Mouse (Mus musculus) monocyte, adult 5-6 weeks (primary cell): ENCODE data around the gene Dlst. TPM values are rescaled to one million over a fixed set of nuclear protein-coding genes. Genes with fewer than 3 reads are reported as not detected.

Source experiments
- ATAC-seq: fragments of 153-309, 156-312 bp; replicated peaks from 2 replicates; pipeline ENCODE4 v1.8.0; 2017; ENCODE audit warnings: mild to moderate bottlenecking; ENCODE audit not compliant: low TSS enrichment, insufficient number of reproducible peaks, severe bottlenecking, poor library complexity, low FRiP score
- total RNA-seq: library from RNA; stranded (forward); fragments of 200-1000, 200-491, 200-594 nt; gene quantifications from 3 replicates; pipeline ENCODE4 v1.2.3, GENCODE M21; 2017

The Dlst gene
- 309 to 346 TPM (median 316 TPM) in 3 replicates for total RNA-seq

DNA sequence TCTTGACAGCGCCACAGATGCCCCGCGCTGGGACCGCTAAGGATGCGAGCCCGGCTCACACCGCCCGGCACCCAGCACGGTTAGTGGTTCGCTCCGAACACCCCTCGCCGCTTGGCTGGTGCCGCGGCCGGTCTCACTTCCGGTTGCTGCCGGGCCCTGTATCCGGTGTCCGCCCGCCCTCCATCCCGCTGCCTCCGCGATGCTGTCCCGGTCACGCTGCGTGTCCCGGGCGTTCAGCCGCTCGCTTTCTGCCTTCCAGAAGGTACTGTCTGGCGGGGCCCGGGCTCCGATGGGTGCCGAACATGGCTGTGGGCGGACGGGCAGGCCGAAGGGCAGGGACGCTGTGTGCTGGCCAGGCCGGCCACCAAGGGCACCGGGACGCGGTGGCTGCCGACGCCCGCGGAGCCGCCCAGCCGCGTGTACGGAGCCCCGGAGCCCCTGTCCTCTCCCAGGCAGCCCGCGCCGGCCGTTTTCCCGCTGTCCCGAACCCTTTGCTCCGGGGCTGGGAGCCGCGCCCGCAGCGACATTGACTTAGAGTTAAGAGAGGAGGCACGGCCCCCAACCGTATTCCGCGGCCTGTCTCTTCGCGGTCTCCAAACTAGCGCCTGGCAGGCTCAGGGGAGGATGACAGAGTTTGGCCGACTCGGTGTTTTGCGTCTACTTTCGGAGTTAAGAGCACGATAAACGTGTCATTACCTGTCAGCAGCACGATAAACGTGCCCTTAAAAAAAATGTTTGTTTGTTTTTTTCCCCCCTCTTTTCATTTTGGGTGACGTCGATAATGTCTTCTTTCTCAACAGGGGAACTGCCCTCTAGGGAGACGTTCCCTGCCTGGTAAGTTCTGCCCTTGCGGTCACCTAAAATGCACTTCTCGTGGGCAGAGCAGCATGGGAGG, at the start of gene Dlst, which contains the start of gene Prox2:
Gene Dlst, plus strand, starts transcription at position 136 of the 895 bp plus-strand sequence.
Gene Prox2, minus strand, starts transcription at position 62 of the 895 bp plus-strand sequence.
- peak; percentile 86 for ATAC-seq

DNA sequence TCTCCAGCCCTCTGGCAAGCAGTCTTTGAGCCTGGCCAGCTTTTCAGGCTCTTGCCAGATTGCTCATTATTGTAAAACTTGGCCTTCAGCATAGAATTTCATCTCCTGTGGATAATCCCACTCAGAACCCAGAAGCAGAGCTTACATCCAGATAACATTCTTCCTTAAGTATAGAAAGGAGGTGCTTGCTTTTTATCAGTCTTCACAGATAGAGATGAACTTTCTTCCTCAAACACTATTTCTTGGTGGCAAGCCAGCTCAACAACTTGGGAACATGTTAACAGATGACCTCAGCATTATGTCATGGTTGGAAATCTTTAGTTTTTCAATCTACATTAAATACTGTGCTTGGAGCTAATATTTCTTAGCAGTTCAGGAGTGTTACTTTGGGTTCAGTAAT, 39.6 kb upstream of the Dlst start:
- ATAC-seq = no peak

DNA sequence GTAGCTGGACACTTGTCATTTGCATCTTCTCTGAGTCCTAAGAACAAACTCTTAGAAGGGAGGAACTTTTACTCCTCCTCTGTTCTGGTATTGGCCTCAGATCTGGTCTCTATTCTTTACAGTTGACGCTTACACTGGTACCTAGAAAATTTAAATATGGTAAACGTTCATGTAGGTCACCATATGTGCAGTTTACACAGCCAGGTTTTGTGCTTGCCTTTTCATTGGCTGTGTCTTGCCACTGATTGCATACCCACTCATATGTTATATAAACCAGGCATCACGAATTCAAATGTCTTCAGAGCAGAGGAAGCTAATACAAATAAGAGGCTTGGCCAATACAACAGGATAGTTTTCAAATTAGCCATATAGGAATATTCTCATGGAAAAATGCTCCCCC, 33.5 kb upstream of the Dlst start:
- no peak for ATAC-seq

DNA sequence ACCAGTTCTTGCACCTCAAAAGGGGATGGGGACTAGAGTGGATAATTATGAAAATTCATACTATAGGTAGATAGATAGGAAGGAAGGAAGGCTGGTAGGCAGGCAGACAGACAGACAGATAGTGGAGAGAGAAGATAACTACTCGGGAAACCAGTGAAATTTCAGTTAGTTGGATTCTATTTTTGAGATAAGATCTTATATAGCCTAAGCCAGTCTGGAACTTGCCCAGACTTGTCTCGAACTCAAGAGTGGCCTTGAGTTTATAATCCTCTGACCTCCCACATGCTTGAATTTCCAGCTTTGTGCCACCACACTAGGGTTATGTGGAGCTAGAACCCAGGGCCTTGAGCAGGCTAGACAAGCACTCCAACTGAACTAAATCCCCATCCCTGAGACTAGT, 26.4 kb upstream of the Dlst start:
- ATAC-seq = no peak

DNA sequence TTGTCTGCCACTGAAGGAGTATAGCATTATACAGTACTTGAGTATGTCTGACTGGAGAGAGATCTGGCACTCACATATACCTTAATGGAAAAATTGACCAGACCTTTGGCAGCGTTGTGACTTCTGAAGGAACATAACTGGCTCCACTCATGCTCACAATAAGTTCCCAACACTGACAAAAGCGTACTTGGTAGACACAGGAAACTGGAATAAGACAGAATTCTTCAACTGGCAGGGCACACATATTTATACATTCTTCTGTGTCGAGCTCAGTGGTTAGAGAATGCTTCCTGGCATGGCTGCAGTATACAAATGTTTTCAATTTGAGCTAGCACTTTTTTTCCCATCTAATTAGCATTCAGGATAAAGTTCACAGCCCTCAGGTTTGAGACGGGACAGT, 25.7 kb upstream of the Dlst start:
- no peak for ATAC-seq

DNA sequence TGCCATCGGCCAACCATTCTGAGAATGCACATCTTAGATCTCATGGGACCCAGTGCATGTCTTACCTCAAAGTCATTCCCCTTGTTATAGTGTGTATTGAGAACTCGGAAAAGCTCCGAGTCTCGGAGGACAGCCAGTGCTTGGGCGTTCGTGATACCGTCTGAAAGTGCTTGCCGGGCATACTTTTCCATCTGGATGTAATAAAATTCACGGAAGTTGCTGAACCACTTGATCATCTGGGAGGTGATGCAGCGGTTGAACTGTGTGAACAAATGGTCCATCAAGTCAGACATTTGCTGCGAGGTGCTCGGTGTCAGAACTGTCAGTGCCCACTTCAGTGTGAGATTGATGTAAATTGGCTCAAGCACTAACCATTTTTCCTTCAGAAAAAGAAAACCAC, 22.8 kb upstream of the Dlst start:
- no peak for ATAC-seq

DNA sequence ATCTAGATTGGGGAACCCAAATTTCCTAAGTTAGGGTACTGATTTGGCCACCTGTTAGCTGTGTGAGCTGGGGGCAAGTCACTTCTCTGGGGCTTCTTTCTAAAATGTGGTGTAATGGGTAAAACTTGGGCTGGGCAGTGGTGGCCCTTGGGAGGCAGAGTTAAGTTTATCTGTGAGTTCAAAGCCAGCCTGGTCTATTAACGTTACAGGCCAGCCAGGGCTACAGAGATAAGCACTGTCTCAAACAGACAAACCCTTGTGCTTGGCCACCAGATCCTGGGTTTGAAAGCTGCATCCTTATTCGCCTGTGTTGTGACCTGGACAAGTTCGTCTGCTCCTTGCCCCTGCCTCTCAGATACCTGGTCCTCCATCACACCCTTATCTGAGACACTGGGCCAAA, 19.4 kb upstream of the Dlst start:
- no peak for ATAC-seq

DNA sequence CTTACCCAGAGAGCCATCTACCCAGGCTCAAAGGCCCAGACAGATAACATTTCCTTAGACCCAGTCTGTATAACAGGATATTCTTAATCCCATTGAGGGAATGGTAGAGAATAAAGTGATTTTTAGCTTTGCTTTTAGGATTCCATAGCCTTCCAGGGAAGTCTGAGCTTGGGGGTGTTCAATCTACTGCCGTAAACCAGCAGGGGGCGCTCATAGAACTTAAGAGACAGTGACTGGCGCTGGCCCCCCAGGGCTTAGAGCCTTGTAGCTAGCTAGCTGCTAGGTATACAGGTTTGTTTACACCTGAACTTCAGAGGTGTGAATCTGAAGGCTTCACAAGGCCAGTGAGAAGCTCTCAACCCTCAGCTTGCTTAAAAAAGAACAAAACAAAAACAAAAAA, 18.4 kb upstream of the Dlst start:
- no peak; the same call in 1 of the 2 replicates for ATAC-seq

DNA sequence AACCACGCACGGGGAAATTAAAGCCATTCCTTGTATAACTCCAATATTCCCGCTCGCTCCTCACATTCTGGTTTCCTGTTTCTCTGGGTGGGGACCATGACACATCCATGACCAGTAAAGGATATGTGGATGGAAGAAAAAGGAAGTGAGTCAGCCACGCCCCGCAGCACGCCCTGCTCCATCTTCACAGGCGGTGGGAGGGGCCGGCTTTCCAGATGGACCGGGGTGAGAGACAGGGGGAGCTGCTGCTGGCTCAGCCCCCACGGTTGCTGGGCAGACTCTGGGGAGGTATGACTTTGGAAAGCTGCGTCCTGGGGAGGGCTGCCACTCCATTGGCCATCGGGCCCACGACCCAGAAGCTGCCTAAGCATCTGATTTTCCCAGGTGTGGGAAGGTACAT, 16.6 kb upstream of the Dlst start:
- ATAC-seq = peak; percentile 52

DNA sequence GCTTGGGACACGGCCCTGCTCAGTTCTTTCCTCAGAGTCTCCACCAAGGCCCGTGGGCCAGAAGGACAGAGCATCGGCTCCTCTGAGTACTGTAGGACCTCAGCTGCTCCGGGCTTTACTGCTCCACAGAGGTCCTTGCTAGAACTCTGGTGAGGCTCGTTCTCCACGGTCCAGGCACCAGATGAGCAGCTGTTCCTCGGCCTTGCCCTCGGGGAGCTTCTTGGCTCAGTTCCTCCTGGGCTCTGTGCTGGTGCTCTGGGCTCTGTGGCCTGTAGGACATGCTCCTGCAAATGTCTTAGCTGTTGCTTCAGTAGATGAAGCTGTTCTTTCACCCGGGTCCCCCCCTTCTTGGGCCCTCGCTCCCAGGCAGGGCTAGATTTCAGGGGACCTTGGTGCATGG, 15.9 kb upstream of the Dlst start:
- ATAC-seq = no peak

DNA sequence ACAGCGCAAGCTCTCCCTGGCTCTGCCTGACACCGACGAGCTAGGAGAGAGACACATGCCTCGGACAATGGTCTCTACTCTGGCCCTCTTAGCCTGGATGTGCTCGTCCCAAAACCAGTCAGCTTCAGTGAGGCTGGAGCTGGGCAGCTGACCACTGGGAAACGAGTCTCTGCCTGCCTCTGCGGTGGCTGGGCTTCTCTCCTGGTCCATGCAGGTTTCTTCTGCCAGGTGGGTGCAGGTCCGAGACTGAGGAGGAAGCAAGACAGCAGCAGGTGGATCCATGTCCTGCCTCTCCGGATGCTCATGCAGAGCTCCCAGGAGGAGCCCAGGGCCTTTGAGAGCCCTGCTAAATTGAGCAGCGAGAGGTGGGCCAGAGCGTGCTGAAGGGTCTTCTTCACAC, 15.5 kb upstream of the Dlst start:
- no peak for ATAC-seq

DNA sequence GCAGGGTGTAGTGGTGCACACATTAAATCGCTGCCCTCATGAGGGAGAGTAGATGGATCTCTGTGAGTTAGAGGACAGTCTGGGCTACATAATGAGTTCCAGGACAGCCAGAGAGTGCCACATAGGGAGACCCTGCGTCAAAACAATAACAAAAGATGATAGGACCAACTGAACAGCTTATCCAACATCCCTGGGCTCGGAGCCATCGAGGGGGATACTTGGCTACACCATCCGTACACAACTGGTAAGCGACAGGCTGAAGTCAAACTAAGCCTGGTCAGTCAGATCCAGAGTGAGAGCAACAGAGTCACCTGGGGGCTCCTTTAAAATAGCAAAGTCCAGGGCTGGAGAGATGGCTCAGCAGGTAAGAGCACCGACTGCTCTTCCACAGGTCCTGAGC, 14.8 kb upstream of the Dlst start:
- ATAC-seq = no peak

DNA sequence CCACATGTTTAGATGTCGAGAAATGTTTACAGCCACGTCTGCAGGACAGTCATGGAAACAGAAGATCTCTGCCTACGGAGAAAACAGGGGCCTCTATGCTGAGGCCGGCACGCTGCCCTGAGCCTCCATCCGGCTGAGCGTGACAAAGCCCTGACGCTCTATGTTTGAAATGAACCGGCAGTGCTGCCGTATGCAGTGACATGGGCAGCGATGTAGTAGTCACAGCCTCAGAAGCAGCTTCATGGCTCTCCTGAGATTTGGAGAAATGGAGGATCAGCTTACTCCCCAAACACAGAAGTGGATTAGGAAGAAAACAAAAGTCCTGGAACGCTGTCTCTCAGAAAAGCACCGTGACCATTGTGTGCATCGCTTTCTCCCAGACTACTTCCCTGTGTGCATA, 9.6 kb upstream of the Dlst start:
- no peak for ATAC-seq

DNA sequence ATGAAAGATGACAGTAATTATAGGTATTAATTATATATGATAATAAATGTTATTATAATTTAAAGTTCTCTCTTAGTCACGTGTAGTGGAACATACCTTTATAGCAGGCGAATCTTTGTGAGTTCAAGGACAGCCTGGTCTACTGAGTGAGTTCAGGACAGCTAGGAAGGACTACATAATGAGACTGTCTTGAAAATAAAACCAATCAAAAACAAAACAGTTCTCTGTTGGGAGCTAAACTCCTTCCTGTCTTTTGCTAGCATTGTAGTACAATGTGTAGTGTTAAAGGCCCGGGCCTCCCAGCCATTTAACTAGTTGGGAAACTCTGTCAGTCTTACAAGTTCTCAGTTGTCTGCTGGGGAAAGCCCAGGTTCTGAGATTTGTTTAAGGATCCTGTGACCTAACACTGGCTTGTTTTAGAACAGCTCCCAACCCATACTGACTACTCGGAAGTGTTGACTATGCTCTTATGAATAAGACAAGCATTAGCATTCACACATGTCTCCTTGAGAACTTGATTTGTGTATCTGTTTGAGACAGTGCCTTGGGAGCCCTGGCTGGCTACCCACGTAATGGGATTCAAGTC, 9.0 kb upstream of the Dlst start:
- ATAC-seq = no peak

DNA sequence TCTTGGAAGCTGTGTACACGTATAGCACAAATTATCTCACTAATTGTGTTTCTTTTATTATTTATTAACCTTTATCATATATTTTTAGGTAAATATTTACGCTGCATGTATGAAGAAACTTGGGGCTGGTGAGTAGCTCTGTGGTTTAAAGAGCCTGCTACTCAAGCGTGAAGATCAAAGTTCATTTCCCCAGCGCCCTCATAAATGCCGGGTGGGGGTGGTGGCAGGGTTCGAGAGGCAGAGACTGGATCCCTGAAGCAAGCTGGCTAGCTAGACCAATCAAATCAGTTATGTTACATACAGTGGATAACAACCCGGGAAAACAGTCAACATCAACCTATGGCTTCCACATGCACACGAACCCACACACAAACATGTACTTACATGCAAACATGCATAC, 7.5 kb upstream of the Dlst start:
- ATAC-seq = no peak

DNA sequence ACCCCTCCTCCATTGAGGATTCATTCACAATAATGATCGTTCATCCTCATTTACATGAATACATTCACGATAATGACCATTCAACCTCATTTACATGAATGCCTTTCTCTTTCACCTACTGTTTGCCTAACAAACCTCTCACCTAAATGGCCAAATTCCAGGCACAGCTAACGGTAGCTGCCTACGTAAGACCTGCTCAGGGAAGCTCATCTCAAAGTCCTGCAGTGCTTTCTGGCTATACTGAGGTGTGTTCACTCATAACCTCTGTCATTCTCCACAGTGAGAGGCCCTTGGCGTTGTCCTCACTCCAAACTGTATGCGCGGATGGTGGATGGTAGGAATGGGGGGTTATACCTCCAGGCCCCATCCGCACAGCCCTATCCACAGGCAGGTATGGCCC, 5.8 kb upstream of the Dlst start:
- no peak for ATAC-seq

DNA sequence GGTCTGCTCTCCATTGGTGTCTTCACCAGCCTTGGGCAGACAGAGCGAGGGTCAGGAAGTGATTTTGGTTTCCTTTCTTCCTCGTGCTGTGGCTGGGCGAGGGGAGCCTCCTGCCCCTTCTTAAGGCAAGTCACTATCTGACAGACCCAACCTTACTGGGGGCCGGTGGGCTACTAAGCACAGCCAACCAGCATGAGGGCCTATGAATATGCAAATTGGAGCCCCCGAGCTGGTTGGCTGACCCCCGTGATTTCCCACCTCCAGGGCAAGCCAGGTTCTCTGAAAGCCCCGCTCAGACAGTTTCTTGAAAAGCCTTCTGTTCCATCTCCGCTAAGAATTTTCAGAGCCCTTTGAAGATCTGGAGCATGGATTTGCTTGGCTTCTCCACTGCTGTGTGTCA, 4.3 kb upstream of the Dlst start:
- no peak for ATAC-seq

DNA sequence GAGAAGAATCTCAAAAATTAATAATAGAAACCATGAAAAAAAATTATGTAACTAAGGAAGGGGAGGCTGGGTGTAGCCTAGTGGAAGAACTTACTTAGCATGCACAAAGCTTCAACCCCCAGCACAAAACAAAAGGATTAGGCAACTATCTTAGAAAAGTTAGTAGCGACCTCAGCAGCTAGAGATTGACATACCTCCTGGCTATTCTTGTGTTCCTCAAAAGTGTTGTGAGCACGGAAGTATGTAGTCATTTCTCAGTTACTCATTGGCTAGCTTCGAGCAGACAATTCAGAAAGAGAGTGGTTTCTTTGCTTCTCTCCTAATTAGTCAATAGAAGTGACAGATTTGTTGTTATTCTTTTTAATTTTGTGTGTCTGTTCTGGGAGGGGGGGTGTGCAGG, 2.0 kb upstream of the Dlst start:
- ATAC-seq = peak; percentile 21; the same call in 1 of the 2 replicates

DNA sequence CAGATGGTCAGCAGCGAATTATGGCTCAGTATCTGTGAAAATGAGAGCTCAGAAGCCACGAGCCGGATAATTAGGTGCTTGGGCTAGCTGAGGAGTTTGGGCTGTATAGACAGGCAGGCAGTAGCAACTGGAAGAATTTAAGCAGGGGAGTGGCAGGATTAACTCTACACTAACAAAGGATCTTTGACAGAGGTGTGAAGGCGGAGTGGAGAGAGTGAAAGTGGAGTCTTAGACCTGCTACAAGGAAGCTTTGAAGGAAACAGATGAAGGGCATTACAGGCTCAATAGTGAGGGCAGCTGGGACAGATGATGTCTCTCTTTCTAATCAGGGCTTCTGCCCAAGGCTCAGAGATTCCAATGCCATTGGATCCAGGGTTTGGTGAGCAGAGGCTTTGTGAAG, 1.2 kb upstream of the Dlst start:
- no peak for ATAC-seq

DNA sequence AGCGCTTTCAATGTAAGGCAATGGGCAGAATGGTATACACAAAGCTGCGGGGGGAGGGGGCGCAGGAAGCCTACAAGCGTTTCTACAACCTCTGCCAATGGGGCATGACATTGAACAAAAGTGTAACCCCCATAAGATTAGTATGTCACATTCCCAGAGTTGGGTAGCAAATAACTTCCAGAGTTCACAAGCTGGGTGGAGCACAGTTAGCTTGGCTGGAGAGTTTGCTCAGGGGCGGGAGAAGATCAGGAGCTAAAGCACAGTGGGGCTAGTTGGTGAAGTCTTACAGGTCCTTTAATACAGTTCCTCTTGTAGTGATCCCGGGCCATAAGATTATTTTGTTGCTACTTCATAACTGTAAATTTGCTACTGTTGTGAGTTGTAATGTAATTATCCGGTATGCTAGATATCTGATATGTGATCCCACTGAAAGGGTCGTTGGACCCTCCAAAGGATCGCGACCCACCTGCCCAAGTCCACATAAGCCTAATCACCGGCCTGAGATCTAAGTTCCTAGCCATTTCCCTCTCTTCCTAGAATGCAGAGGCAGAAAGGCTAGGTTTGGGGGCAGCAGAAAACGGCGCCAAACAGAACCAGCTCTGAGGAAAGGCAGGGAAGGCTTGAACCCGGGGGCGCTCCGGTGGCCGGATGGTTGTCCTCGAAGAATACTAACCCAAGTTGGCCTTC, 479 bp upstream of the Dlst start:
- no peak for ATAC-seq
